Mouse (Mus musculus): ENCODE data around the gene Ankrd40. TPM values are rescaled to one million over a fixed set of nuclear protein-coding genes. Genes with fewer than 3 reads are reported as not detected.
A peak's percentile ranks its signal among the peaks of the same experiment; 100 is the strongest.

Gene Ankrd40
- polyA plus RNA-seq, 1 experiment from 2014 or later = 36.2 TPM

- H3K27me3 ChIP-seq (replicated peaks) = no peaks in the 10 kb centered on the region
- no peak overlapping the region for H3K4me3 ChIP-seq
- 48% methylated on average over 4 of the region's 4 CpGs for WGBS
- no peak overlapping the region for H3K27ac ChIP-seq
- no peaks in the 10 kb centered on the region for H3K9me3 ChIP-seq
- H3K9ac ChIP-seq = no peak overlapping the region
- peaks cover 2% of the 10 kb centered on the region for H3K36me3 ChIP-seq
- no peak for ATAC-seq (ENCODE audit: low FRiP score, low read depth)
- peak overlapping the region; percentile 75 for H3K4me2 ChIP-seq (replicated peaks)
- H3K4me1 ChIP-seq = peaks cover 21% of the 10 kb centered on the region
Measured at GRCm38 (mm10) chr11:94329270-94329891, 1.6 kb downstream of the Ankrd40 start.

DNA sequence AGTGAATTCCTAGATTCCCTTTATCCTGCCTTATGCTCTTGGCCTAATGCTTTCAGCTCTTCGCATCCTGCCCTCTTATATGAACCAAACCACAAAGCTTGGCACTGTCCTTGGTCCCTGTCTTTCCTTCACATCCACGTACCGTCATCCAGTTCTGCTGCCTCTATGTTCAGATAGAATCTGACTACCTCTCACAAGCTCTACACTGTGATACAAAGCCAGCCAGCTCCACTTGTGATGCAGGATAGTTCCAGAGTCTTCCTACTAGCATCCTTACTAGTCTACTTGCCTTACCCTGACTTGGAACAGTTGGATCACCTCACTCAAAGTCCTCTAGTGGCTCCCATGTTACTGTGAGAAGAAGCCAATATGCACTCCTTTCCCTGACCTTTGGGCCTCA, 2.4 kb downstream of the Ankrd40 start:
- Histone ChIP-seq H3K36me3 (peaks cover 8% of the 10 kb centered on the region), H3K4me3 (no peak overlapping the region), H3K4me1 (peaks cover 21% of the 10 kb centered on the region), H3K4me2 (replicated peaks) (peak overlapping the region; percentile 75; the same call in 1 of the 2 replicates), H3K27me3 (replicated peaks) (no peaks in the 10 kb centered on the region), H3K27ac (no peak overlapping the region), H3K9me3 (no peaks in the 10 kb centered on the region), H3K9ac (no peak overlapping the region)
- 95% methylated on average over 3 of the region's 3 CpGs for WGBS
- no peak for ATAC-seq (ENCODE audit: low FRiP score, low read depth)

- 96% methylated on average over 6 of the region's 6 CpGs for WGBS
- Histone ChIP-seq H3K27me3 (replicated peaks) (no peaks in the 10 kb centered on the region), H3K27ac (no peak overlapping the region), H3K4me3 (no peak overlapping the region), H3K9me3 (no peaks in the 10 kb centered on the region), H3K9ac (no peak overlapping the region), H3K36me3 (peaks cover 22% of the 10 kb centered on the region), H3K4me2 (replicated peaks) (no peak overlapping the region), H3K4me1 (peaks cover 15% of the 10 kb centered on the region; the same call in 1 of the 2 replicates)
- no peak for ATAC-seq (ENCODE audit: low FRiP score, low read depth)
Measured at GRCm38 (mm10) chr11:94332726-94333125, 4.9 kb downstream of the Ankrd40 start.

GRCm38 (mm10) chr11:94334386-94334968, 6.7 kb downstream of the Ankrd40 start:
- Histone ChIP-seq H3K9ac (no peak overlapping the region), H3K36me3 (peaks cover 40% of the 10 kb centered on the region), H3K27ac (no peak overlapping the region), H3K9me3 (no peaks in the 10 kb centered on the region), H3K4me3 (no peak overlapping the region), H3K4me1 (0 out of 2 replicates have a peak, but pooled peaks cover 8% of the 10 kb centered on the region), H3K27me3 (replicated peaks) (no peaks in the 10 kb centered on the region), H3K4me2 (replicated peaks) (no peak overlapping the region)
- ATAC-seq (ENCODE audit: low FRiP score, low read depth) = no peak
- 89% methylated on average over 8 of the region's 8 CpGs for WGBS

DNA sequence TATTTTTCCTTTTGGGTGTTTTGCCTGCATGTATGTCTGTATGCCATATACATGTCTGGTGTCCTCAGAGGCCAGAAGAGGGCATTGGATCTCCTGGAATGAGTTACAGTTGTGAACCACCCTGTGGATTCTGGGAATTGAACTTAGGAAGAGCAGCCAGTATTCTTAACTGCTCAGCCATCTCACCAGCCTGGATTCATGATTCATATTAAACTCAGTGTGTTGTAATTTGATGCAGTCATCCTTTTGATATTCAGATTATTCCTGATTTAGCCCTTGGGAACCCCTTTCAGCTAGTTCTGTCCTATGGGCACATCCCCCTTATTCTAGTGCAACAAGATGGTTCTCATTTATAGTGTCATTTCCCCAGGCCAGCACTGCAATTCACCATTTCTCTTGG, 8.8 kb downstream of the Ankrd40 start:
- no peak overlapping the region for H3K4me2 ChIP-seq (replicated peaks)
- H3K9me3 ChIP-seq = no peaks in the 10 kb centered on the region
- H3K27me3 ChIP-seq (replicated peaks) = no peaks in the 10 kb centered on the region
- no peak for ATAC-seq (ENCODE audit: low FRiP score, low read depth)
- no peak overlapping the region for H3K27ac ChIP-seq
- no peak overlapping the region for H3K9ac ChIP-seq
- H3K4me1 ChIP-seq = peaks cover 9% of the 10 kb centered on the region
- H3K4me3 ChIP-seq = no peak overlapping the region
- H3K36me3 ChIP-seq = peaks cover 44% of the 10 kb centered on the region

GRCm38 (mm10) chr11:94338347-94338746, 10.5 kb downstream of the Ankrd40 start:
- no peaks in the 10 kb centered on the region for H3K9me3 ChIP-seq
- H3K4me2 ChIP-seq (replicated peaks) = no peak overlapping the region
- WGBS = 89% methylated on average over 2 of the region's 2 CpGs
- no peak overlapping the region for H3K4me3 ChIP-seq
- no peak overlapping the region for H3K9ac ChIP-seq
- peaks cover 24% of the 10 kb centered on the region for H3K4me1 ChIP-seq
- peaks cover 44% of the 10 kb centered on the region for H3K36me3 ChIP-seq
- no peaks in the 10 kb centered on the region for H3K27me3 ChIP-seq (replicated peaks)
- no peak for ATAC-seq (ENCODE audit: low FRiP score, low read depth)
- no peak overlapping the region for H3K27ac ChIP-seq

- Histone ChIP-seq H3K4me1 (peaks cover 35% of the 10 kb centered on the region), H3K4me3 (no peak overlapping the region), H3K4me2 (replicated peaks) (no peak overlapping the region), H3K27me3 (replicated peaks) (no peaks in the 10 kb centered on the region; the same call in 1 of the 2 replicates), H3K9me3 (no peaks in the 10 kb centered on the region), H3K36me3 (peaks cover 38% of the 10 kb centered on the region), H3K9ac (no peak overlapping the region), H3K27ac (no peak overlapping the region)
- WGBS = 56% methylated on average over 18 of the region's 18 CpGs
- ATAC-seq (ENCODE audit: low FRiP score, low read depth) = peak; percentile 82
Measured at GRCm38 (mm10) chr11:94339732-94340585, 12.2 kb downstream of the Ankrd40 start.

GRCm38 (mm10) chr11:94340948-94341933, 13.4 kb downstream of the Ankrd40 start:
- Histone ChIP-seq H3K4me1 (peaks cover 35% of the 10 kb centered on the region), H3K4me2 (replicated peaks) (peak overlapping the region; percentile 15; the same call in 1 of the 2 replicates), H3K9ac (0 out of 2 replicates have a peak overlapping the region, but pooled peaks have one; percentile 5), H3K9me3 (no peaks in the 10 kb centered on the region), H3K27me3 (replicated peaks) (no peaks in the 10 kb centered on the region; the same call in 1 of the 2 replicates), H3K36me3 (peaks cover 29% of the 10 kb centered on the region), H3K4me3 (no peak overlapping the region), H3K27ac (no peak overlapping the region)
- no peak for ATAC-seq (ENCODE audit: low FRiP score, low read depth)
- WGBS = 55% methylated on average over 10 of the region's 10 CpGs

DNA sequence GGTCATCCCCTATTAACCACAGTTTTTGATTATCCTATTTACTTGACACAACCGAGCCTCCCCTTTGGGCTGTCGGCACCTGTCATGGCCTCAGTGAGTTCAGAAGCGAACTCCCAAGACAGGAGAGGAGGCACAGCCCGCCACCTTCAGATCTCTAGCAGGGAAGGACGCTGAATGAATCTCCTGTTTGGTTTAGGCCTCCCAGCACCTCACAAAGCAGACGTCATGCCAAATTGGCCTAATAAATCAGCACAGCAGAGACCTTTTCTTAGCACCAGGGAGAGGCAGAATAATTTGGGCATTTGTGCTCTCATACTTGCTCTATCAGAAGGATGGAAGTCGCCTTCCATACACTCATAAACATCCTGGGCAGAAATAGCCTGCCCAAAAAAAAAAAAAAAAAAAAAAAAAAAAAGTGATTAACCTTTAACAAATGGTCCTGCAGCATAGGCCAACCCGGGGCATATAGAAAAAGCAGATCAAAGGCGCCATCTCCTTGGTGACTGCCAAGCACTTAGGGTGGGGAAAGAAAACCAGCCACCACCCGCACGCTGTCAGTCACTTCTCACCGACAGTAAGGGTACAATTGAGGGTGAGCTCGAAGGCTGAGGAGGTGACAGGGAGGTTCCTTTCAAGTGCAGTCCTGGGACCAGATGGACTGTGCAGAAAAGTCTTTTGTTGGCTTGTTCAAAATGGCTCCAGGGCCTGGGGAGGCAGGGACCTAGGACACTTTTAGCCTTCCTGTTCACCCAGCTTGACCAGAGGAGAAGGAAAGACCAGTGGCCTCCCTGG, 14.5 kb downstream of the Ankrd40 start:
- peak overlapping the region; percentile 15 for H3K4me2 ChIP-seq (replicated peaks)
- peaks cover 35% of the 10 kb centered on the region for H3K4me1 ChIP-seq
- H3K4me3 ChIP-seq = no peak overlapping the region
- H3K36me3 ChIP-seq = peaks cover 24% of the 10 kb centered on the region
- WGBS = 7% methylated on average over 13 of the region's 13 CpGs
- H3K9me3 ChIP-seq = no peaks in the 10 kb centered on the region
- 0 out of 2 replicates have a peak overlapping the region, but pooled peaks have one; percentile 5 for H3K9ac ChIP-seq
- ATAC-seq (ENCODE audit: low FRiP score, low read depth) = 0 out of 2 replicates have a peak, but pooled peaks have one; percentile 34
- no peak overlapping the region for H3K27ac ChIP-seq
- H3K27me3 ChIP-seq (replicated peaks) = no peaks in the 10 kb centered on the region; the same call in 1 of the 2 replicates

GRCm38 (mm10) chr11:94343955-94344358, 16.2 kb downstream of the Ankrd40 start:
- peak; percentile 35; the same call in 1 of the 2 replicates for ATAC-seq (ENCODE audit: low FRiP score, low read depth)
- H3K4me1 ChIP-seq = peaks cover 35% of the 10 kb centered on the region
- no peaks in the 10 kb centered on the region; the same call in 1 of the 2 replicates for H3K27me3 ChIP-seq (replicated peaks)
- H3K9ac ChIP-seq = no peak overlapping the region
- 14% methylated on average over 5 of the region's 5 CpGs for WGBS
- H3K4me3 ChIP-seq = no peak overlapping the region
- H3K36me3 ChIP-seq = peaks cover 10% of the 10 kb centered on the region
- no peak overlapping the region for H3K4me2 ChIP-seq (replicated peaks)
- H3K27ac ChIP-seq = 0 out of 2 replicates have a peak overlapping the region, but pooled peaks have one; percentile 26
- no peaks in the 10 kb centered on the region for H3K9me3 ChIP-seq

DNA sequence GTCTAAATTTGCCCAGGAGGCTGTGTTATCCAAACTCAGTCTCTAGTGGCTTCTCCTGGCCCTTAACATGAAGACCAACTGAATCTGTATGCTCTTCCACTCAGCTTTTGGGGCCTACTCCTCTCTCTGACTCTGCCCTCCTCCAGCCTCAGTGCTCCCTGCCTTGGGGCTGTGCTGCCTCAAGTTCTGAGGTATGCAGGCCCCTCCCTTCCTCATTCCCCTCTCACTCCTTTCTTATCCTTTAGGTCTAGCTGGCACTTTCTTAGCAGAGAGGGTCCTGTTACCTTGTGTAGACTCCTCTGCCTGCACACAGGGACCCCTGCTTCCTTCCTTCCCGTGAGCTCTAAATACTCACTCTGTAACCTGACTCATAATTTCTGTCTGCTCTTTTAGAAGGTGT, 16.7 kb downstream of the Ankrd40 start:
- H3K9ac ChIP-seq = no peak overlapping the region
- H3K4me3 ChIP-seq = no peak overlapping the region
- 66% methylated on average over 1 of the region's 1 CpGs for WGBS
- no peaks in the 10 kb centered on the region; the same call in 1 of the 2 replicates for H3K27me3 ChIP-seq (replicated peaks)
- H3K36me3 ChIP-seq = peaks cover 5% of the 10 kb centered on the region
- ATAC-seq (ENCODE audit: low FRiP score, low read depth) = no peak
- H3K27ac ChIP-seq = no peak overlapping the region
- no peak overlapping the region for H3K4me2 ChIP-seq (replicated peaks)
- H3K9me3 ChIP-seq = no peaks in the 10 kb centered on the region
- H3K4me1 ChIP-seq = peaks cover 35% of the 10 kb centered on the region

Data from neural tube, embryonic 12.5 days (tissue).